Mouse (Mus musculus): ENCODE measurements around the gene Nprl3.

- TF ChIP-seq CTCF (IDR thresholded peaks at IDR 0.05; ENCODE audit: borderline replicate concordance, insufficient read depth, low read length) (no peak), POLR2A (IDR thresholded peaks at IDR 0.05; ENCODE audit: low read depth, low read length) (no peak)
These were observed 10.9 kb downstream of the Nprl3 start for GRCm38 (mm10) chr11:32256566-32256965.

All from embryonic fibroblast, embryonic 13.5 days (primary cell).